Mouse (Mus musculus) frontal cortex, adult (tissue): ENCODE measurements at regions not wholly inside any gene's neighbourhood (a gene's known extent, or its start where the extent isn't known, plus 50 kb on each side); places are given as distances from the start of the nearest gene placed in this dataset.

ENCODE experiments used
- ATAC-seq: cut with Nextera tagmentation; 2 replicates; pipeline ENCODE4 v1.9.2; 2017; ENCODE audit warnings: mild to moderate bottlenecking, moderate library complexity, mixed read lengths; ENCODE audit not compliant: low TSS enrichment

DNA sequence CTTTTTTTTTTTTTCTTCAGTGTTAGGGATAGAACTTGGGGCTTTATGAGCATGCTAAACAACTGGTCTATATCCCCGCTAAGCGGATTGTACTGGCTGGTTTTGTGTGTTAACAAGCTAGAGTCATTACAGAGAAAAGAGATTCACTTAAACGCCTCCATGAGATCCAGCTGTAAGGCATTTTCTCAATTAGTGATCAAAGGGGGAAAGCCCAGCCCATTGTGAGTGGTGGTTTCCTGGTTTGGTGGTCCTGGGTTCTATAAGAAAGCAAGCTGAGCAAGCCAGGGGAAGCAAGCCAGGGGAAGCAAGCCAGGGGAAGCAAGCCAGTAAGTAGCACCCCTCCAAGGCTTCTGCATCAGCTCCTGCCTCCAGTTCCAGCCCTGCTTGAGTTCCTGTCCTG, 147.9 kb upstream of the 4931429L15Rik start:
- no peak for ATAC-seq

DNA sequence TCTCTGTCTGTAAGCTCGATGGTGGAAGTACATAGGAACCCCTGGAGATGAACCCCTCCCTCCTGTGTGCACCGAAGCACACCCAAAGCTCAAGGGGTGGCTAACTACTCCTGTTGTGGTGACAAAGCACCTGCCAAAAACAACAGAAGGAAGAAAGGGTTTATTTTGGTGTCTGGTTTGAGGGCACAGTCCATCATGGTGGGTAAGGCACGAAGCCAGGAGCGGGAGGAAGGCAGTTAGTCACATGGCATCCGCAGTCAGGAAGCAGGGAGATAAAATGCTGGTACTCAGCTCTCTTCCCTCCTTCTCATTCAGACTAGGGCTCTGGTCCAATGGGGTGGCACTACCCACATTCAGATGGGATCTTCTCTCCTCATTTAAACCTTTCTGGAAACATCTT, 142.9 kb upstream of the 4931429L15Rik start:
- ATAC-seq: no peak

DNA sequence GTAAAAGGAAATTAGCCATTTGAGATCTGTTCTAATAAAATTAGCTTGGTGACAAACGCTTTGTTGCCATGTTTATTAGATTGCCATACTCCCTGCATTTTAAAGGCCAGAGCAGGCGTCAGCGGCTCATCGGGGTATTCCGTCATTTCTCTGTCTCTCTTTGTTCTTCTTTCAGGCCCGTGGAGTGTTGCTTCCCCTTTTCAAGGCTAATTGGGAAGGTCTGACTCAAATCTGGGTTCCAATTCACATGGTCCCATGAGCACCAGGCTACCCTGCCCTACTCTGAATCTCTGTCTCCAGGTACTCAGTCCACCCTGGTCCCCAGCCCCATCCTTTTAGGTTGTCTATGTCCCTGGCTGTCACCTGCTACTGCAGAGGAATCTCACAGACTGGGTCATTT, 138.2 kb upstream of the 4931429L15Rik start:
- no peak for ATAC-seq

DNA sequence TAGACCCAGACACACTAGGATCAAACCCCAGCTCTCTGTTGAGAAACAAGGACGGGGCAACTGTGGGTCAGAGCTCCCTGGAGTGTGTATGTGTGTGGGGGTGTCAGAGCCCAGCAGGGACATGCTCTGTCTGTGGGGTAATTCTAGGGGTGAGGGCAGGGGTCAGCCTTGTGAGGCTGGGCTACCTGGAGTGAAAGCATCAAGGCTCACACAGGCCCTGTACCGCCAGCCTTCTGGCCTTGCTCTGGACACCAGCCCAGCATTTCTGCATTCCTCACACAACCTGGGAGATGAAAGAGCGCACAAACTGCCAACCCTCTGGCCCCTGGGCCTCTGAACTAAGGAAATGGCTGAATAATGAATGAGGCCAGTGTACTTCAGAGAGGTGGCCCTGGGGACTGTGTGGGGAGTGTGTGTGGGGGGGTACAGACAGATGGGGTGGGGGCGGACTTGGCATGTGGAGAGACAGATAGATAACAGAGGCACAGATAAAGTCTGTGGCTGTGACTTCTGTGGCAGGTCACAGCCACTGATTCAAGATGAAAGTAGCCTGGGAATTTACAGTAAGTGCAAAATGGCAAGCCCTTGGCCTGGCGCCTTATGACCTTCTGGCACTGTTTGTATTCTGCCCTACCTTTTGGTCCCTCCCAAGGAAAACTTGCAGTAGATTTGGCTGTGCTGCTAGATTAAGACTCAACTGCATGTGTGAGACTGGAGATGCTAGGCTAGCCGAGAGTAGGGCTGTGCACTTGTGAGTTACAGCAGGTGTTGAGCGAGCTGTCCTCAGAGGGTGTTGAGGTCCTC, 135.2 kb upstream of the 4931429L15Rik start:
- no peak for ATAC-seq

DNA sequence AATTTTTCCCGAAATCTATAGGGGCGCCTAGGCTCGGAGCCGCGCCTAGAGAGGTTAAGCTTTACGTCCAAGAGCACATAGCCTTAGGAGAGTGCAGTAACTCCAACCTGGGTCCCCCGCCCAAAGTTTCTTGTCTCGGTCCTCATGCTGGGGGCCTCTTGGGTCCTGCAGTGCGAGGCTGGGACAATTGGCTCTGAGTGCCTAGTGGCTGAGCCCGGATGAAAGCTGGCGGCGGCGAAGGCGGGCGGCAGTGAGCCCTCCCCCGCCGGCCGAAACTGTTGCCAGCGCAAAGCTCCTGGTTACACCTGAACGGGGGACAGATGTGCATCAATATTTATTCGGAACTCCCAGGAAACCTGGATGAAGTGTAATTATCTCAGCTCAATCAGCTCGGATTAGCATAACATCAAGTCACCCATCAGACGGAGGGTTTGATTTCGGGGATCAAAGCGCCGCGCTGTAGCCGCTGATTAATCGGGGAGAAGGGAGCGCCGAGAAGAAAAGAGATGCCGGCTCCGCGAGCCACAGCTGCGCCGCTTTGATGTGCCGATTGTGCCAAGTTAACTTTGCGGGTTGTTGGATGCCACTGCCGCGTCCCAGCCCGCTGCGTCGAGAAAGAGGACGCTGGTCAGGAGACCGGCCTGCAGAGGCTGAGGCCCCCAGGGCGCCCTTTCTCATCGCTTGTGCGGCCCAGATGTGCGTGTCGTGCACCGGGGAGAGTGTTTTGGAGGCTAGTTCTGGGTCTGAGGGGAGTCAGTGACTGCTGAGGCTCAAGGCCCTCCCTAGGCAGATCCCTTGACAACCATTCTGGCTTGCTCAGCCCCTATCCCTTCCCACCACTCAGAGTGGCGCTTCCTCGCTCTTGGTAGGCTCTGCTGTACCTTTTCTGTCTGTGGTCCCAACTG, 123.7 kb upstream of the 4931429L15Rik start:
- ATAC-seq: no peak

DNA sequence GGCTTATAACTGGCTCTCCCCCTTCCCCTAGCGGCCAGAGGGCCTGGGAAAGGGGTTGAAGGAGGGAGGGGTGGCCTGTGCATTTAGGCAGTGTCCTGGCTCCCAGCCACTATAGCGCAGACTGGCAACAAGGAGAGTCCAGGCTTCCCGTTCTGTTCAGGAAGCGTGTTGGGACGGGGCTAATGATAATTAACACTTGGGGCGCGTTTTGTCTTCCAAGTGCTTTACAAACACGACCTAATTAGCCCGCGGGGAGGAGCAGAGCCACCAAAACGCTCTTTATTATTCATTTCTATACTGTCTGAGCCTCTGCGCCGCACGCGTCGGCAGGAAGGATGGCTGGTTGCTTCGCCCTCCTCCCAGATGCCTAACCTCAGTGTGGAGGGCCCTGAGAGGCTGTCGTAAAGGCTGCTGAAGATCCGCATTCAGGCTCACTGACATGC, 123.0 kb upstream of the 4931429L15Rik start:
- ATAC-seq: no peak

DNA sequence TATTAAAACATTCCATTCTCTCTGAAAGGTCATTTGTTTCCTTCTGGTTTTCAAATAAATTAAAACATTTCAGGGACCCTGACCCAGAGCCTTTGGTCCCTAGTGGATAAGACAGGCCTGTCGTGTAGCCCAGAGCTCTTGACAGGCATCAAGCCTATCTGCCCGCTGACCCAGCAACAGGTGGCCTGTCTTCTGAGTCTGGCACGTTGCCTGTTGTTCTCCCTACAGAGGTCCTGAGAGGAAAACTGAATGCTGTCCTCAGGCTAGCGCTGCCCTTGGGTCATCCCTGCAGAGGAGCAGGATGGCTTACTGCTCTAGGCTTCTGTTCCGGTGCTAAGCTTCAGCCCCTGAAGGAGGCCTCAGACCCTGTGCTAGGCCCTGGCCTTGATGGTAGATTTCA, 120.4 kb upstream of the 4931429L15Rik start:
- no peak for ATAC-seq

DNA sequence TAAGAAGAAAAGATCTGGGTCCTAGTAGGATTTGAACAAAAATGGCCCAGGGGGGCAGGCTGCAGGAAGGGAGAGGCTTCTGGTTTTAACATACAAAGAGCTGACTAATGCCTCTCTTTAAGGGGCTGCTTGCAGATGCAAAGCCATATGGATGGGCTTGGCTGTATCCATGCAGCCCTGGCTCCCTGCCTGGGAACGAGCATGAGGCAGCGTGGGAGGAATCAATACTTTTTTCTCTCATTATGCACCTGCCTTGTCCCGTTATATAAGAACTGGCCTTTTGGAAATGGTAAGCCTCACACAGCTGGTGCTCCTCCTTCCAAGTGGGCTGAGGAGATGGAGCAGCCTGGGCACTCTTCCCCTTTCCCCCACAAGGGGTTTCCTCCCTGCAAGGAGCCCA, 114.9 kb upstream of the 4931429L15Rik start:
- peak; percentile 79 for ATAC-seq

DNA sequence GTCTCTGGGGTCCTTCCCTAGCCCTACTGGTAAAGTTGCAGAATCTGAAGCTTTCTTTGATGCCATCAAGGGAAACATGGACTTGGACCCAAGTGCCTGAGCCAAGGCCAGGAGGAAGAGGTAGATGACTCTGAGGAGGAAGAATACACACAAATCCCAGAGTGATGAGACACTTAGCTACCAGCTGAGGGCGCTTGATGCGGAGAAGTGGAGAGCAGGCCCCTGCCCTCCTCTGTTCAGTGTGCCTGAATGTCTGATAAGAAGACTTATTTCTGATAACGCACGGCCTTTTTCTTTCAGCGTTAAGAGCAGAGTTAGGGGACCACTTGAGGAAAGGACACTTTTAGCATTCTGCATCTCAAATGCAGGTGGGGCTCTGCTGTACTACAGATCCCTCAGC, 113.9 kb upstream of the 4931429L15Rik start:
- no peak for ATAC-seq

DNA sequence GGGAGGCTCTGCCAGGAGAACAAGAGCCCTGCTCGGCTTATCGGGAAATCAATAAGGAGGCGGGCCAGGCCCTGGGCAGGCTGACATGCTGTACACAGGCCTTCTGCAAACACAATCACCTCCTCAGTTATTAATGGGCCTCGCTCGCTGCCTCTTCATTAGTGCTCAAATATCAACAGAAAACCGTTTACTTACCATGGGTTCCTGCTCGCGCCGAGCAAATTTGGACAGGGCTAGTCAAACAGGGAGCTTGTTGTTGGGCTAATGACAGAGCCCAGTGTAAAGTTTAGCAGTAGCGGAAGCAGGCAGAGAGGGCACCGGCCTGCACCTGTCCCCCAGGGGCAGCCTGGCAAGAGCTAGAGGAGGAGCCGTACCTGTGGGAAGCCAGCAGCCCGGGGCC, 111.3 kb upstream of the 4931429L15Rik start:
- no peak for ATAC-seq

DNA sequence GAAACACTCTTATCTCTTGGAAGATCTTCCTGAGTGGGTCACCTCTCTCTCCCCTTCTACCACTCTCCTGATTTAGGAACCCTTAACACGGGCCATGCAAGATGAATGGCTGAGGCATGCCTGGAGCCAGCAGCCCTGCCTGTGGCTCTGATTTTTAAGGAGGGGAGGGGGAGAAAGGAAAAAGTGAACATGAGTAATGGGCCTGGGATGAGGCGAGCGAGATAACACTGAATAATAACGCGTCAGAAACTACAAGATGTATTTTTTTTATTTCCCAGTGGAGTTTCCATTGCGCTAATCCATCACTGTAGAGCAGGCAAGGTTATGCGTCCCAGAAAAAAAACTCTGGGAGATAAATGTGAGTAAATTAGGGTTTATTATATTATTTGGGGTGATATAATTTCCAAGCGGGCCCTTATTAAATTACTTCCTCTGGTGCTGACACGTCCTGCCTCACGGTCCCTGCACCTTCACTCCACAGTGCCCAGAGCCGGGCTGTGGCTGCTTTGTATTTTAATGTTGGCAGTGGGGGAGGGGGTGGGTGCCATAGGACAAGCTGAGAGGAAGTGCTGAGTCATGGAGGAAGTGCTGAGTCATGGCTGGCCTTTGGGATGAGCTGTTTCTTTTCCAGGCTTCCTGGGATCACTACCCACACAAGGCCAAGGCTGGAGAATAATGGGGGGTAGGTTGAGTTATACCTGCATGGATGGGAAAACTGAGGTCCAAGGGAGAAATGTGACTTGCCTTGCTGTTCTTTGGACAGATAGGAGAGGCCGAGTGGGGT, 103.6 kb upstream of the 4931429L15Rik start:
- ATAC-seq: no peak

DNA sequence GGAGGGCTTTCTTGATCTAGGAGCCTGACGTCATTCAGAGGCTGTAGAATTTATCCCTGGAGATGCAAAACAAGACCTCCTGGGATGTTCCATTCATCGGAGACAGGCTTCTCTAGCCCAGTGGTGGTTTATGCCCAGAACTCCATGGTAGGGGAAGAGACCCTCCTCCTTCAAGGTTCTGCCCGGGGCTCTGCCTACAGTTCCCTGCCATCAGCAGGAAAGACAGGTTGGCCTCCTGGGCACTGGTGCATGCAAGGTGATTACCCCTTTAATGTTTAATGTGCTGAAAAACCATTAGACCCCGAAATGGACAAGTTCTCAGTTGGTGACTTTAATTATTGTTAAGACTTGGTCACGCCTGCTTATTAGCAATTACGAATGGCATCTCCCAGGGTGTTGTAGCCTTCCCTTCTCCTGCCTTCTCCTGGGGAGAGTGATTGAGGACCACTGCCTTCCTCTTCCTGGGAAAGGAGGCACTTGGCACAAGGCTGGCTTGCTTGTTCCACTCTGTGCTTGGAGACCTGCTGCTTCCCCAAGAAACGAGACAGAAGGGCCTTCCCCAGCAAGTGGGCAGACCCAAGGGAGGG, 102.0 kb upstream of the 4931429L15Rik start:
- no peak for ATAC-seq

DNA sequence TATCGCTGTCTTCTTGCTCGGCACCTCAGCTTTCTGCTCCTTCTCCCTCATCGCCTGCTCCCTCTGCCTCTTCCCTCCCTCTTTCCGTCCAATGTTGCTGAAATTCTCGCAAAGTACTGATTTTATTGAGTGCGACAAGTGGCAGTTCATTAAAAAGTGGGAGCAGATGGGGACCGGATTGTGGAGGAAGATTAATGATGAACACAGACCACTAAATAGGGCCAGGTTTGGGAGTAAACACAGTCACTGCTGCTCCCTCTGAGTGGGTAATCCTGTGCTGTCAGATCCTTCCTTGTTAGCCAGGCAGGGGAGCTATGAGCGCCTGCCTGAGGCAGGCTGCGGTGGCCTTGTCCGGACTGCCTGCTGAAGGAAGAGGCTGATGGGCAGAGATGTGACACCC, 91.9 kb upstream of the 4931429L15Rik start:
- no peak for ATAC-seq

DNA sequence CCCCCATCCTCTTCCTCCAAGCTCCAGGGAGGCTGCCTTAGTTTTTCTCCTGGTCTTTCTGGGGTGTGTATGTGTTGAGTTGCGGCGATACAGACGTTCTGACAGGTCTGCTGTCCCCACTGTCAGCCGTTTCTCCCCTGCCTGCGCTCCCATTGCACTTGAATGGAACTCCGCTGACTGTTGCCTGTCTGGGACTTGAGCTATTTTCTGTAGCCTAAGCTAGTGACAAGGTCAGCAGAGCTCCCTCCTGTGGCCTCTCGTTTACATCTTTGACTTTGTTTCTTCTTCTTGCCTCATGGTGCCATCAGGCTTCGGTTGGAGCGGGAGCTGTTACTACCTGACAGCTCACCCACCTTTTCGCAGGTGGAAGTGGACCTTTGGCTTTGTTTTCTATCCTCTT, 89.0 kb upstream of the 4931429L15Rik start:
- ATAC-seq: no peak

DNA sequence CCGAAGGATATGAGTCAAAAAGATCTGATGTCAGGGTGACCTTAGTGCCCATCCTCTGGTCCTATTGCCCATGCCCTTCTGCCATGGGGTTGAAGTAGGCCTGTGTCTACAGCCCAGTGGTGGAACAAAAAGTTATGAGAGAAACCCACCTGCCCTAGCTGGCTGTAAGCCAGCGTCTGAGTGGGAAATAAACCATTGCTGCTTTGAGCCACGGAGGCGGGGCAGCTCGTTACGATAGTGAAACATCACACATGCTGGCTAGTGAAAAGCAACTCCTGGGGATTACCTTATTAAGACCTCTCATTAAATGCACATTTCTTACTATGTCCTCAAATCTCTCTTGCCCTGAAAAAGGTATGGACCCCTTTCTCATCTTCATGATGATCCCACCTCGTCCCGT, 86.8 kb upstream of the 4931429L15Rik start:
- no peak for ATAC-seq

DNA sequence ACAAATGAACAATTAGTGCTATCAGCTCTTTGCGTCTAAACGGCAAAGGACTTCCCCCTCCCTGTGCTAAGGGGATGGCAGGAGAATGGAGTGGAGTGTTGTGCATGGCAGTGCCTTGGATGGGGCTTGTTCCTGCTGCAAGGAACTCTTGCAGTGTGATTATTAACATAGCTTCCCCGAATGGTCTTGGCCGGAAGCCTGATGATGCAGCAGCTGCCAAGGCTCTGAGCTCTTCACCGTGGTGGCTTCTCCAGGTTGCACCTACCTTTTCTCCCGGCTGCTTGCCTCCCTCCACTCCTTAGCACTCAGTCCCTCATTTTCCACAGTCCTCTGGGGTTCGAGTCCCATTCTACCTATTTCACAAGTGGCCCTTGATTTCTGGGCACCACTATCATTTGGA, 76.8 kb upstream of the 4931429L15Rik start:
- no peak for ATAC-seq

DNA sequence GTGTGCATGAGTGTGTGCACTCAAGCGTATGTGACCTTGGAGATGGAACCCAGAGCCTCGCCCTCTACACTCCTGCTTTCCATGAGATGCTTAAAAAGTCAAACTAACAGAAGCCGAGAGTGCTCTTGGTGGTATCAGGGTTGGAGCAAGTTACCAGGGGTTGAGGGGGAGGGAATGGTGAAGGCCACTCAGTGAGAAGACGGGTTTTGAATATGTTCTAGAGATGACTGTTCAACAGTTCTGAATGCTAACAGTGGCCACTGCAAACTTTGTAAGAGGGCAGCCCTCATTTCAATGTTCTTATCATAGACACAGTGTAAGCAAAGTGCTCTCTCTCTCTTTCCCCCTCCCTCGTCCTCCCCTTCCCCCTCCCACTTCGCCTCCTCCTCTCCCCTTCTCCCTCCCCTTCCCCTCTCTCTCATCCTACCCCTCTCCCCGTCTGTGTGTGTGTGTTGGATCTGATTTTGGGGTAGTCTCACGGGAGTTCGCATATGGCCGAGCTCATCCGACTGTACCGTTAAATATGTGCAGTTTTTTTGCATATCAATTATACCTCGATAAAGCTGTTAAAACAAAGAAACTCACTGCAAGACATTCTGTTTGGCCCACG, 75.5 kb upstream of the 4931429L15Rik start:
- no peak for ATAC-seq

DNA sequence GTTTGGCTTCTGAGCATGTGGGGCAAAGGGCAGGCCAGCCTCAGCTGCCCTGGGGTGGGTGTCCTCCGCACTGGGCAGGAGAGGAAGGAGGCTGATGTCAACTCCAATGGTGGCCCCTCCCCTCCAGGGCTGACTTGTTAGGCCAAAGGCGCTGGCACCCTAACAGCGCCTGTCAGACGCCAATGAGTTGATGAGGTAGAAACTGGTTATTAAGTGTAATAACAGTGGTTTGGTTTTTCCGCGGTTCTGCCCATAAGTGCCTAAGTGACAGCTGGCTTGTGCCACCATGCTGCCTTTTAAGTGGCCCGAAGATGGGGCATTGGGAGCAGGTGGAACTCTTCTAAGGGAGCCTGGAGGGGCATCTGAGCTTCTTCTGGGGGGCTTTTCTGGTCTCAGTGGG, 74.5 kb upstream of the 4931429L15Rik start:
- no peak for ATAC-seq

DNA sequence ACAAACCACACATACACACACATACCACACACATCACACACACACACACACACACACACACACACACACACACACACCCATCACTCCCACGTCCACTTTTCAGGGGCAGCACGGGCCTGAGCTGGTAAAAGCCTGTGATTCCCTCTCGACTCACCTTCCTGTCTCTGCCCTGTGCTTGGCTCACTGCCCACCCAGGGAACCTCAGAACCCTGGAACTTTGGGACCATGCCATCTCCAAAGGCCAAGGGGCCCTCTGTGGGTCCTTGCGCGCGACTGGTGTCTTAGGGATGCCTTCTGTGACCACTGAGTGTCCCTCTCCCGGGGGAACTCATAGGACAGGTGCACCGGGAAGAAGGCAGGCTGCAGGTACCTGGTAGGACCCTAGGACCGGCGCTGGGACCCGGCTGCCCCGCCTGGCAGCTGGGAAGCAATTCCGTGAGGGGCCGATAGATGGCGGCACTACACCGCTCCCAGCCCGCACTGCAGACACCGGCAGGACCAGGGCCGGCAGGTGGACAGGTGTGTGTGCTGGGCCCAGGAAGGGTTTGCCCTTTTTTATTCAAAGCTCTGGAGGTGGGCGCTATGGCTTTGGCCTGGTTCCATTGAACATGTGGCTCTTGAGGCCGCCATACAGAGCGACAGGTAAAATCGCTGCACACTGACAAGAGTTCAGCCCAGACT, 73.0 kb upstream of the 4931429L15Rik start:
- peak; percentile 65; the same call in 1 of the 2 replicates for ATAC-seq

DNA sequence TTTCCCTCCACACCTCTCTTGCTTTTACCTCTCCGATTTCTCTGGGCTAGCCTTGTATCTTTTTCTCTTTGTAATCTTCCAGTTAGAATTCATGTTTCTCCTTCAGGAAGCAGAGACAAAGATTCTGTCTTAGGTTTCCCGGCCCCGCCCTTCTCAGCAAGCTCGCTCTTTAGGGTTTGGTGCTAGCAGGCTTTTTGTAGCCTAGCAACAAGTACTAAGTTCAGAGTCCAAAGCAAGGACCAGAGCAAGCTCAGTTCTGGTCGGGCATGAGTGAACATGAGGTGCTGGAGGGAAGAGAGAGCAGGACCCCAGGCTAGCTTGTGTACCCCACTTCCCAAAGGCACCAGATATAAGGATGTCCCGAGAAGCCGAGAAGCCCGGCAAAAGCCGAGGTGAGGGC, 70.0 kb upstream of the 4931429L15Rik start:
- ATAC-seq: no peak
